Mouse (Mus musculus): ENCODE data around the gene Cmip.

Gene Cmip

GRCm38 (mm10) chr8:117258576-117259040 lies 1.7 kb downstream of the Cmip start:
- DNase-seq, result peak; percentile 22

GRCm38 (mm10) chr8:117259431-117260001 lies 2.7 kb downstream of the Cmip start:
- DNase-seq, result no peak

GRCm38 (mm10) chr8:117260234-117260929 lies 3.5 kb downstream of the Cmip start:
- no peak for DNase-seq

GRCm38 (mm10) chr8:117260930-117261475 lies 4.1 kb downstream of the Cmip start:
- DNase-seq, result no peak

- peak; percentile 32 for DNase-seq
Measured at GRCm38 (mm10) chr8:117261702-117262101, 4.8 kb downstream of the Cmip start.

GRCm38 (mm10) chr8:117262685-117263084 lies 5.8 kb downstream of the Cmip start:
- no peak for DNase-seq

GRCm38 (mm10) chr8:117263442-117263841 lies 6.6 kb downstream of the Cmip start:
- no peak for DNase-seq

- DNase-seq, result no peak
Measured at GRCm38 (mm10) chr8:117265079-117265478, 8.2 kb downstream of the Cmip start.

- DNase-seq, result no peak
Measured at GRCm38 (mm10) chr8:117267403-117268129, 10.7 kb downstream of the Cmip start.

GRCm38 (mm10) chr8:117278234-117278633 lies 21.4 kb downstream of the Cmip start:
- no peak for DNase-seq

GRCm38 (mm10) chr8:117278668-117279132 lies 21.8 kb downstream of the Cmip start:
- DNase-seq, result no peak

- DNase-seq, result no peak
Measured at GRCm38 (mm10) chr8:117280488-117280887, 23.6 kb downstream of the Cmip start.

GRCm38 (mm10) chr8:117281676-117282075 lies 24.8 kb downstream of the Cmip start:
- DNase-seq, result no peak

GRCm38 (mm10) chr8:117282141-117282950 lies 25.5 kb downstream of the Cmip start:
- no peak for DNase-seq

GRCm38 (mm10) chr8:117284768-117285484 lies 28.1 kb downstream of the Cmip start:
- DNase-seq, result no peak

- no peak for DNase-seq
Measured at GRCm38 (mm10) chr8:117287966-117288365, 31.1 kb downstream of the Cmip start.

GRCm38 (mm10) chr8:117289016-117289415 lies 32.2 kb downstream of the Cmip start:
- DNase-seq, result no peak

- no peak for DNase-seq
Measured at GRCm38 (mm10) chr8:117290506-117290905, 33.6 kb downstream of the Cmip start.

- DNase-seq, result no peak
Measured at GRCm38 (mm10) chr8:117292262-117292661, 35.4 kb downstream of the Cmip start.

GRCm38 (mm10) chr8:117294812-117295211 lies 37.9 kb downstream of the Cmip start:
- DNase-seq, result no peak

- no peak for DNase-seq
Measured at GRCm38 (mm10) chr8:117297913-117298518, 41.2 kb downstream of the Cmip start.

Measured in thymus, postnatal 25 days (tissue).